Mouse (Mus musculus) heart, adult 2 months (tissue): ENCODE results near the gene Aicda. TPM values are rescaled to one million over a fixed set of nuclear protein-coding genes. Genes with fewer than 3 reads are reported as not detected.

Experiments used
- DNase-seq, 2 experiments: peaks; one replicate each; pipeline ENCODE4 v3.0.0; 2021
- H3K27ac ChIP-seq: fragments of 200-600 bp; 2 replicates; pipeline ENCODE4 v1.8.1; 2022
- H3K27me3 ChIP-seq: fragments of 200-500 bp; 2 replicates; pipeline ENCODE4 v1.6.1; 2012; ENCODE audit warnings: mild to moderate bottlenecking, low read length, inconsistent platforms, mixed read lengths; ENCODE audit not compliant: control insufficient read depth, insufficient read depth
- H3K36me3 ChIP-seq: fragments of 200-500 bp; 2 replicates; pipeline ENCODE4 v1.6.1; 2012; ENCODE audit warnings: low read length, inconsistent platforms; ENCODE audit not compliant: control insufficient read depth, insufficient read depth
- H3K4me1 ChIP-seq: fragments of 200-500 bp; 2 replicates; pipeline ENCODE4 v1.6.1; 2011; ENCODE audit warnings: low read length; ENCODE audit not compliant: control insufficient read depth, insufficient read depth
- H3K4me3 ChIP-seq: fragments of 200-600 bp; 2 replicates; pipeline ENCODE4 v1.8.1; 2022
- H3K79me2 ChIP-seq: fragments of 200-500 bp; replicated peaks from 2 replicates; pipeline ENCODE4 v1.6.1; 2012; ENCODE audit warnings: mild to moderate bottlenecking, inconsistent platforms, low read length, moderate library complexity, mixed read lengths; ENCODE audit not compliant: control insufficient read depth, insufficient read depth
- H3K9ac ChIP-seq: fragments of 200-500 bp; 2 replicates; pipeline ENCODE4 v1.6.1; 2012; ENCODE audit warnings: low read depth, mild to moderate bottlenecking, control low read depth, inconsistent platforms, low read length, mixed read lengths
- CTCF ChIP-seq: fragments of 200-600 bp; IDR thresholded peaks from 2 replicates; pipeline ENCODE4 v1.8.1; 2022; ENCODE audit warnings: antibody characterized with exemption, mild to moderate bottlenecking, moderate library complexity
- EP300 ChIP-seq: fragments of 200-500 bp; IDR thresholded peaks from 2 replicates; pipeline ENCODE4 v1.6.1; 2011; ENCODE audit warnings: low read depth, low read length, control low read depth; ENCODE audit not compliant: insufficient read depth
- POLR2A ChIP-seq: fragments of 200-500 bp; IDR thresholded peaks from 2 replicates; pipeline ENCODE4 v1.6.1; 2011; ENCODE audit warnings: mild to moderate bottlenecking, low read depth, low read length, control low read depth; ENCODE audit not compliant: insufficient read depth
- WGBS: fragments of 180-500 bp; shearing (Covaris S2); methylation state at CpG from one replicate; pipeline ENCODE4 v1.1.7; 2018; 5-methylcytosine and 5-hydroxymethylcytosine counted together
- intact Hi-C: fragments of 180-260 bp; cut with DNase I; formaldehyde crosslinking; loops from one replicate; pipeline ENCODE4 v1.15.1; 2025
- polyA plus RNA-seq: library from polyadenylated mRNA; depleted of rRNA; stranded (reverse); fragments of >200 nt; gene quantifications from 2 replicates; pipeline ENCODE4 v1.2.3, GENCODE M21; 2012
- total RNA-seq, 2 experiments: library from RNA; stranded (reverse); gene quantifications; 2 replicates each; pipeline ENCODE4 v1.2.3; 2021

Gene Aicda
- total and polyA plus RNA-seq, 3 experiments = not detected

DNA sequence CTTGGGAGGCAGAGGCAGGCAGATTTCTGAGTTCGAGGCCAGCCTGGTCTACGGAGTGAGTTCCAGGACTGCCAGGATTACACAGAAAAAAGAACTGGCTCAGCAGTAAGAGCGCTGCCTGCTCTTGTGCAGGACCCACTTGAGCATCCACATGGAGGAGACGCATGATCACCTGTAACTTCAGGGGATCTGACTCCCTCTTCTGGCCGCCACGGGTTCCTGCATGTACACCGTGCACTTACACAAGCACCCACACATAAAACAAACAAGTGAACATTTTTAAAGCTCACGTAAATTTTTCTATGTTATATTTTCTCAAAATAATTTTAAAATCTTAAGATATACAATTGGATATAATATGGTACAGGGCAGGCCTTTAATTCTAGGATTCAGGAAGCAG, 51.9 kb downstream of the Aicda start:
- no peak overlapping the region for H3K4me3 ChIP-seq
- no peaks in the 10 kb centered on the region for H3K36me3 ChIP-seq
- H3K27ac ChIP-seq = no peak overlapping the region
- no peak for DNase-seq
- WGBS = 86% methylated on average over 8 of the region's 8 CpGs
- no peaks in the 10 kb centered on the region; the same call in 1 of the 2 replicates for H3K4me1 ChIP-seq
- no peak overlapping the region for H3K9ac ChIP-seq
- intact Hi-C loops = no loop called here
- no peaks in the 10 kb centered on the region for H3K27me3 ChIP-seq
- TF ChIP-seq CTCF (peak; percentile 44), POLR2A (no peak)
- H3K79me2 ChIP-seq = no peaks in the 10 kb centered on the region

DNA sequence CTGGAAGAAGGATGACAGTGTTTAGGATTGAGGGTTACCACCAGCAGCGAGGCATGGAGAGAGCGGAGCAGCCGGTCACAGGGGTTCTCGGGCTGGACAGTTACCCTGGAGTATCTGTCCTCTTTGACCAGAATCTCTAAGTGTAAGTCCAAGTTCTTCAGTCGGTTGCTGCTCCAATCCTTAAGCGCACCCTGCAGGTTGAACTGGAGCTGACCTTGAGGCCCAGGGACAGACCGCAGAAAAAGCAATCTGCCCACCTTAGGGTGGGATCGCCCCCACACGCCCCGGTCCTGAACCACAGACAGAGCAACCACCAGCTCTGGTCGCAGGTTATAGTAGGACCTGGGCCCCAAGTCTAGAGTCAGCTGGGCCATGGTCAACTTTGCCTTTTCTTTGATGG, 53.1 kb downstream of the Aicda start:
- Histone ChIP-seq H3K36me3 (no peaks in the 10 kb centered on the region), H3K27ac (no peak overlapping the region), H3K79me2 (no peaks in the 10 kb centered on the region), H3K9ac (no peak overlapping the region), H3K27me3 (no peaks in the 10 kb centered on the region), H3K4me1 (no peaks in the 10 kb centered on the region), H3K4me3 (no peak overlapping the region)
- DNase-seq = no peak
- intact Hi-C loops = no loop called here
- TF ChIP-seq POLR2A (no peak), EP300 (no peak), CTCF (no peak)
- 91% methylated on average over 11 of the region's 11 CpGs for WGBS

DNA sequence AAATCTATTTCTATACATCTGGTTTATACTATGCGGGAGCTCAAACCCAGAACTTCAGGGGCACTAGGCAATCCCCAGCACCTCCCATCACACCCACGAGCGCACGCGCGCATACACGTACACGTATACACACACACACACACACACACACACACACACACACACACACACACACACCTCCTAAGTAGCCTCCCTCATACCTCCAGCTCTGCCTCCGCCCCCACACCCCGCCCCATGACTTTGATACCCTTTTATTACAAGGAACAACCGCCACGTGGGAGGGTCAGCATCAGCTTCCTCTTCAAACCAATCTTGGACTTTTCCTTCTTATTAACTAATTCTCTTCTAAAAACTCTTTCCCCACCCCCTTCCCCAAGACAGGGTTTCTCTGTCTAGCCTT, 54.1 kb downstream of the Aicda start:
- TF ChIP-seq POLR2A (no peak), EP300 (no peak), CTCF (no peak)
- Histone ChIP-seq H3K27me3 (no peaks in the 10 kb centered on the region), H3K27ac (no peak overlapping the region), H3K36me3 (no peaks in the 10 kb centered on the region), H3K79me2 (no peaks in the 10 kb centered on the region), H3K9ac (no peak overlapping the region), H3K4me3 (no peak overlapping the region), H3K4me1 (no peaks in the 10 kb centered on the region)
- DNase-seq = no peak
- 89% methylated on average over 12 of the region's 12 CpGs for WGBS
- intact Hi-C loops = no loop called here

DNA sequence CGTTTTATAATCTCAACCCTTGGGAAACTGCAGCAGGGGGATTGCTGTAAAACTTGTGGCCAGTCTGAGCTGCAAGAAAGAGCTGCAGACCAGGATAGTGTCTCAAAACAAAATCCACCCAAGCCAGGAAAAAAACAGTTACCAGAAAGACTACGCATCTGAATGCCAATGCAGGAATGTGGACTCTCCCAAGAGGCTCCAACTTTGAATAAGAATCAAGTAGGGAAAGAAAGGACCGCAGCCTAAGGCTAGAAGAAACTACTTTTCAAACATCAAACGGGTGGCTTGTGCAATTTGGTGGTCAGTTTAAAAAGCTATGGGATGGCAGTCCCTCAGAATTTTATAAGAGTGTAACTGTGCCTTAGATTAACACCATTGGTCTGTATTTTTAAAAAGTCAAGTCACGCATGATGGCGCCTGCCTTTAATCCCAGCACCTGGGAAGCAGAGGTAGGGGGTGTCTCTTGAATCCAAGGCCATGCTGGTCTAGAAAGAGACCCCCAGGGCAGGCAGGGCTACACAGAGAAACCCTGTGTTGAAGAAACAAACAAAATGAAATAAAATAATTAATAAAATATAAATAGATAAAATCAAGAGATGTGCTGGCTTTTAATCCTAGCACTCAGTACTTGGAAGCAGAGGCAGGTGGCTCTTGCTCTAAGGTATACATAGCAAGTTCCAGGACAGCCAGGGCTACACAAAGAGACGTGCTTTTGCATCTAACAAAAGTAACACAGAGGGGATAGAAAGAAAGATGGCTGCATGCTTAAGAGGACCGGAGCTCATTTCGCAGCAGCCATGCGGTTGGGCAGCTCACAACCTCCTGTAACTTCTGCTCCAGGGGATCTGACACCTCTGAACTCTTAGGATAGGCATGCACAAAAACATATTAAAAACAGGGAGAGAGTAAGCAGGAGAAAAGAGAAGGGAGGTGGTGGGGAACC, 55.1 kb downstream of the Aicda start:
- DNase-seq = no peak

DNA sequence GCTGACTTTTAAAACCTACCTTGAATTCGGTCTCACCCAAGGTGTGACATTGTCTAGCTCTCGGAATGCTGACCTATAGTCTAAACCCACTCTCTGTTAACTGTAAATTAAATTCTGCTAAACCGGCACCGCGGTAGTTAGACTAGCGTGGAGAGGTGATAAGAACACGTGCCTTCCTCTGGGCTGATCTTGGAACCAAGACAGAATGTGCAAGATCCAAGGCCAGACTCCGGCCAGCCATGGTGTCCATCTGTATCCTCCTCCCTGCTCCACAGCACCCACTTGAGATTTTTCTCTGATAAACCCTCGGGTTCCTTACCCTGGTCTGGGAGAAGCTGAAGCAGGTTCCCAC, 55.8 kb downstream of the Aicda start:
- no peaks in the 10 kb centered on the region for H3K4me1 ChIP-seq
- no peak for DNase-seq
- H3K36me3 ChIP-seq = no peaks in the 10 kb centered on the region
- H3K79me2 ChIP-seq = no peaks in the 10 kb centered on the region
- TF ChIP-seq POLR2A = no peak
- TF ChIP-seq CTCF = no peak
- H3K9ac ChIP-seq = no peak overlapping the region
- intact Hi-C loops = no loop called here
- no peak overlapping the region for H3K4me3 ChIP-seq
- WGBS = 26% methylated on average over 9 of the region's 9 CpGs
- H3K27ac ChIP-seq = no peak overlapping the region
- no peaks in the 10 kb centered on the region for H3K27me3 ChIP-seq

More for the DNA sequence above, 55.1 kb downstream of the Aicda start:
- 80% methylated on average over 10 of the region's 10 CpGs for WGBS
- H3K27ac ChIP-seq = no peak overlapping the region
- no peak overlapping the region for H3K4me3 ChIP-seq
- no peaks in the 10 kb centered on the region for H3K4me1 ChIP-seq
- H3K9ac ChIP-seq = no peak overlapping the region
- H3K27me3 ChIP-seq = no peaks in the 10 kb centered on the region
- TF ChIP-seq EP300 = no peak
- H3K79me2 ChIP-seq = no peaks in the 10 kb centered on the region
- no peaks in the 10 kb centered on the region for H3K36me3 ChIP-seq
- intact Hi-C loops = no loop called here

DNA sequence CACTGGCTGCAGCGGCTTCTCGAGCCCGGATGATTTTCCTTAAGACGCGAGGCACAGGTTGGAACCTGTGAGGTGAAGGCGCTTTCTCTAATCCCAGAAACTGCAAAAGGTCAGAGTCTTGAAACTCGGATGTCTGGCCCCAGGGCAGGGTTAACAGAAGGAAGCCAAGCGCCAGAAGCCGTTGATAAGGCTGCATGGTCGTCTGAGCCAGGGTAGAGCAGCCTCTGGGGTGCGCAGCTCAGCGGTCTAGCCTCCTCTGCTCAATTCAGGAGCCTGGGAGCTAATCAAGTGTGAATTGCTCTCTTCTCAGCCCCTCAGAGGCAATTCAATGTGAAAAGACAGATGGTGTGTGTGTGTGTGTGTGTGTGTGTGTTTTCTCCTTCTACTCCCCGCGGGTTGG, 56.2 kb downstream of the Aicda start, which contains the start of gene Gdf3:
Gene Gdf3, minus strand, starts transcription at position 317 of the 400 bp plus-strand sequence.
- no peak within 1 kb of the TSS for H3K27ac ChIP-seq
- no peaks in the 10 kb centered on the region for H3K4me1 ChIP-seq
- WGBS = 21% methylated on average over 14 of the region's 14 CpGs
- H3K79me2 ChIP-seq = no peaks in the 10 kb centered on the region
- H3K36me3 ChIP-seq = no peaks in the 10 kb centered on the region
- H3K27me3 ChIP-seq = no peaks in the 10 kb centered on the region
- TF ChIP-seq POLR2A (no peak), EP300 (no peak), CTCF (no peak)
- no peak within 1 kb of the TSS for H3K9ac ChIP-seq
- H3K4me3 ChIP-seq = no peak within 1 kb of the TSS
- intact Hi-C loops = no loop called here
- DNase-seq = no peak
